Mouse (Mus musculus): ENCODE data around the gene Olfr284. TPM values are rescaled to one million over a fixed set of nuclear protein-coding genes. Genes with fewer than 3 reads are reported as not detected.

The Olfr284 gene
- polyA plus RNA-seq, 1 experiment from 2014 or later: not detected

DNA sequence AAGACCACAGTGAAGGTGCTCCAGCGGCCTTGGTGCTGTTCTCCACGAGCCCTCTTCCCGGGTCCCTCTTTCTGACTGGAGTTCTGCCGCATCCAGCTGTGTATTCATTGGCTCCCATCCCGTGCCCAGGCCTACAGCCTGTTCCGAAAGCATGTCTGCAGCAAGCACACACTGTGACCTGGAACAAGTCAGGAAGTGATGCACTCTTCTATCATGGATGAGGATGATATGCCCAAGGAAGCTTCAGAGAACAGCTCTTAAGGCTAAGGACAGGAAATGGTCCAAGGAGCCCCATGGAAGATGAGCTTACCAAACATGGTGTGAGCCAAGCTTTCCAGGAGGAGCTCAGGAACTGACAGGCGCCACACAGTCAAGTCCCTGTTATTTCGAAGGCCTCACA is 47.1 kb downstream of the Olfr284 start:
- WGBS: 89% methylated on average over 8 of the region's 8 CpGs
- no peaks in the 10 kb centered on the region for H3K27me3 ChIP-seq (ENCODE audit: control insufficient read depth, insufficient read depth, low read length)
- no peak overlapping the region for H3K4me3 ChIP-seq (ENCODE audit: low read depth, low read length)
- H3K27ac ChIP-seq (ENCODE audit: low read length): no peak overlapping the region
- H3K36me3 ChIP-seq (ENCODE audit: control insufficient read depth, insufficient read depth, low read length): no peaks in the 10 kb centered on the region
- H3K4me2 ChIP-seq (replicated peaks; ENCODE audit: low read depth, low read length): no peak overlapping the region
- H3K9ac ChIP-seq (replicated peaks; ENCODE audit: low read depth, low read length): no peak overlapping the region
- no peak for ATAC-seq (ENCODE audit: insufficient number of reproducible peaks, insufficient read depth, low FRiP score, low read depth)
- H3K9me3 ChIP-seq (ENCODE audit: control insufficient read depth, low read depth, low read length): no peaks in the 10 kb centered on the region
- H3K4me1 ChIP-seq (ENCODE audit: control insufficient read depth, insufficient read depth, low read length): no peaks in the 10 kb centered on the region

Other genes with a start within 250 kb of the Olfr284 start
- 29.6 and 33.7 TPM in 2 replicates for gene Pfkm, start 248.4 kb downstream of the Olfr284 start, polyA plus RNA-seq (2014; fragmentation: Nextera tagmentation; extraction: Ambion mirVana)
- gene Senp1, start 247.2 kb downstream of the Olfr284 start, polyA plus RNA-seq (2014; fragmentation: Nextera tagmentation; extraction: Ambion mirVana): 35.5 and 35.8 TPM in 2 replicates
- 47.6 and 51.7 TPM in 2 replicates for gene Asb8, start 175.4 kb downstream of the Olfr284 start, polyA plus RNA-seq (2014; fragmentation: Nextera tagmentation; extraction: Ambion mirVana)
- gene Ccdc184, start 173.8 kb downstream of the Olfr284 start, polyA plus RNA-seq (2014; fragmentation: Nextera tagmentation; extraction: Ambion mirVana): 1.8 and 2.4 TPM in 2 replicates
- gene Olfr288, start 145.4 kb downstream of the Olfr284 start, polyA plus RNA-seq (2014; fragmentation: Nextera tagmentation; extraction: Ambion mirVana): not detected in 2 replicates
- gene Gm44579, start 120.0 kb downstream of the Olfr284 start, polyA plus RNA-seq (2014; fragmentation: Nextera tagmentation; extraction: Ambion mirVana): not detected in 2 replicates
- not detected in 2 replicates for gene Olfr287, start 119.9 kb downstream of the Olfr284 start, polyA plus RNA-seq (2014; fragmentation: Nextera tagmentation; extraction: Ambion mirVana)
- not detected in 2 replicates for gene Olfr286, start 106.5 kb downstream of the Olfr284 start, polyA plus RNA-seq (2014; fragmentation: Nextera tagmentation; extraction: Ambion mirVana)
- not detected in 2 replicates for gene H1fnt, start 83.7 kb downstream of the Olfr284 start, polyA plus RNA-seq (2014; fragmentation: Nextera tagmentation; extraction: Ambion mirVana)
- 0.74 and 0.87 TPM in 2 replicates for gene Zfp641, start 44.8 kb downstream of the Olfr284 start, polyA plus RNA-seq (2014; fragmentation: Nextera tagmentation; extraction: Ambion mirVana)
- not detected in 2 replicates for gene Olfr285, start 23.6 kb downstream of the Olfr284 start, polyA plus RNA-seq (2014; fragmentation: Nextera tagmentation; extraction: Ambion mirVana)
- not detected in 2 replicates for gene Olfr283, start 40.0 kb upstream of the Olfr284 start, polyA plus RNA-seq (2014; fragmentation: Nextera tagmentation; extraction: Ambion mirVana)
- not detected in 2 replicates for gene Olfr282, start 90.2 kb upstream of the Olfr284 start, polyA plus RNA-seq (2014; fragmentation: Nextera tagmentation; extraction: Ambion mirVana)
- not detected in 2 replicates for gene Olfr281, start 111.6 kb upstream of the Olfr284 start, polyA plus RNA-seq (2014; fragmentation: Nextera tagmentation; extraction: Ambion mirVana)
- not detected in 2 replicates for gene OR5BS1P, start 128.9 kb upstream of the Olfr284 start, polyA plus RNA-seq (2014; fragmentation: Nextera tagmentation; extraction: Ambion mirVana)
- gene Lalba, start 141.7 kb upstream of the Olfr284 start, polyA plus RNA-seq (2014; fragmentation: Nextera tagmentation; extraction: Ambion mirVana): not detected in 2 replicates
- not detected in 2 replicates for gene Olfr279, start 151.4 kb upstream of the Olfr284 start, polyA plus RNA-seq (2014; fragmentation: Nextera tagmentation; extraction: Ambion mirVana)
- gene Kansl2, start 193.3 kb upstream of the Olfr284 start, polyA plus RNA-seq (2014; fragmentation: Nextera tagmentation; extraction: Ambion mirVana): 90.6 and 92.2 TPM in 2 replicates
- gene Ccnt1, start 229.9 kb upstream of the Olfr284 start, polyA plus RNA-seq (2014; fragmentation: Nextera tagmentation; extraction: Ambion mirVana): 60.0 and 61.2 TPM in 2 replicates
- gene 4930415O20Rik, start 230.0 kb upstream of the Olfr284 start, polyA plus RNA-seq (2014; fragmentation: Nextera tagmentation; extraction: Ambion mirVana): not detected in 2 replicates